Mouse (Mus musculus) adrenal gland, postnatal 25 days (tissue): ENCODE results near the gene Qpctl. TPM values are rescaled to one million over a fixed set of nuclear protein-coding genes. Genes with fewer than 3 reads are reported as not detected.
A peak's percentile ranks its signal among the peaks of the same experiment; 100 is the strongest.

ENCODE experiments used
- DNase-seq: peaks from one replicate; pipeline ENCODE4 v3.0.0; 2021; ENCODE audit warnings: mixed read lengths
- total RNA-seq: library from RNA; stranded (reverse); gene quantifications from 2 replicates; pipeline ENCODE4 v1.2.3, GENCODE M21; 2021

Gene Qpctl
- total RNA-seq, 1 experiment from 2014 or later: 20.3 TPM

GRCm38 (mm10) chr7:19119631-19120429 is 29.3 kb downstream of the Qpctl start, which contains the start of gene Fbxo46:
Gene Fbxo46, plus strand, starts transcription at chr7:19119859.
- peak; percentile 80 for DNase-seq

GRCm38 (mm10) chr7:19119083-19119482 is 30.0 kb downstream of the Qpctl start:
- no peak for DNase-seq

GRCm38 (mm10) chr7:19118028-19118771 is 30.9 kb downstream of the Qpctl start, which contains the start of gene Gm4969:
Gene Gm4969, minus strand, starts transcription at chr7:19118368.
- peak; percentile 62 for DNase-seq

GRCm38 (mm10) chr7:19109565-19109964 is 39.5 kb downstream of the Qpctl start:
- DNase-seq: no peak

GRCm38 (mm10) chr7:19107436-19107835 is 41.7 kb downstream of the Qpctl start:
- DNase-seq: peak; percentile 26

GRCm38 (mm10) chr7:19104486-19104885 is 44.6 kb downstream of the Qpctl start:
- DNase-seq: no peak

- no peak for DNase-seq
These were observed 45.4 kb downstream of the Qpctl start for GRCm38 (mm10) chr7:19103741-19104140.

GRCm38 (mm10) chr7:19100290-19100689 is 48.8 kb downstream of the Qpctl start:
- DNase-seq: no peak

- no peak for DNase-seq
These were observed 50.3 kb downstream of the Qpctl start for GRCm38 (mm10) chr7:19098811-19099210.

- no peak for DNase-seq
These were observed 51.2 kb downstream of the Qpctl start for GRCm38 (mm10) chr7:19097863-19098262.

- no peak for DNase-seq
These were observed 51.9 kb downstream of the Qpctl start for GRCm38 (mm10) chr7:19097217-19097616.

GRCm38 (mm10) chr7:19096421-19096976 is 52.6 kb downstream of the Qpctl start:
- DNase-seq: no peak

- peak; percentile 78 for DNase-seq
These were observed 53.4 kb downstream of the Qpctl start for GRCm38 (mm10) chr7:19095751-19096110.

GRCm38 (mm10) chr7:19094826-19095750 is 54.0 kb downstream of the Qpctl start:
- peak; percentile 67 for DNase-seq

GRCm38 (mm10) chr7:19094471-19094825 is 54.6 kb downstream of the Qpctl start, which contains the start of gene Six5:
Gene Six5, plus strand, starts transcription at chr7:19094594.
- peak; percentile 66 for DNase-seq

GRCm38 (mm10) chr7:19093537-19094385 is 55.3 kb downstream of the Qpctl start:
- DNase-seq: peak; percentile 98

- peak; percentile 89 for DNase-seq
These were observed 55.9 kb downstream of the Qpctl start for GRCm38 (mm10) chr7:19093174-19093521.

- peak; percentile 66 for DNase-seq
These were observed 56.5 kb downstream of the Qpctl start for GRCm38 (mm10) chr7:19092381-19093173.

GRCm38 (mm10) chr7:19091913-19092312 is 57.2 kb downstream of the Qpctl start:
- no peak for DNase-seq
